Mouse (Mus musculus) midbrain, embryonic 16.5 days (tissue): ENCODE data around the gene 4931428F04Rik. TPM values are rescaled to one million over a fixed set of nuclear protein-coding genes. Genes with fewer than 3 reads are reported as not detected.
A peak's percentile ranks its signal among the peaks of the same experiment; 100 is the strongest.

Experiments
- ATAC-seq: fragments of 200-750 bp; cut with Nextera tagmentation; 2 replicates; pipeline ENCODE4 v1.8.0; 2017; ENCODE audit warnings: moderate TSS enrichment
- H3K27ac ChIP-seq: fragments of 300-500 bp; sonication (generic); 2 replicates; pipeline ENCODE4 v1.5.1; 2014; ENCODE audit warnings: mild to moderate bottlenecking, low read length, mixed read lengths
- H3K27me3 ChIP-seq: fragments of 300-500 bp; sonication (generic); 2 replicates; pipeline ENCODE4 v1.6.1; 2014; ENCODE audit warnings: low read depth, low read length, mixed read lengths; ENCODE audit not compliant: control insufficient read depth, insufficient read depth
- H3K36me3 ChIP-seq: fragments of 300-500 bp; sonication (generic); 2 replicates; pipeline ENCODE4 v1.6.1; 2014; ENCODE audit warnings: mild to moderate bottlenecking, low read length, moderate library complexity, mixed read lengths; ENCODE audit not compliant: control insufficient read depth, insufficient read depth
- H3K4me1 ChIP-seq: fragments of 300-500 bp; sonication (generic); 2 replicates; pipeline ENCODE4 v1.6.1; 2014; ENCODE audit warnings: mild to moderate bottlenecking, low read length, mixed read lengths; ENCODE audit not compliant: control insufficient read depth, insufficient read depth
- H3K4me2 ChIP-seq: fragments of 300-500 bp; sonication (generic); 2 replicates; pipeline ENCODE4 v1.6.1; 2014; ENCODE audit warnings: mild to moderate bottlenecking, low read length, mixed read lengths
- H3K4me3 ChIP-seq: fragments of 300-500 bp; sonication (generic); 2 replicates; pipeline ENCODE4 v1.5.1; 2014; ENCODE audit warnings: low read depth, mild to moderate bottlenecking, low read length, moderate library complexity, mixed read lengths
- H3K9ac ChIP-seq: fragments of 300-500 bp; sonication (generic); 2 replicates; pipeline ENCODE4 v1.6.1; 2014; ENCODE audit warnings: low read depth, low read length, mixed read lengths
- H3K9me3 ChIP-seq: fragments of 300-500 bp; sonication (generic); replicated peaks from 2 replicates; pipeline ENCODE4 v1.6.1; 2014; ENCODE audit warnings: mild to moderate bottlenecking, low read length, mixed read lengths; ENCODE audit not compliant: control insufficient read depth, poor library complexity, severe bottlenecking
- WGBS: fragments of 180-500 bp; shearing (Covaris S2); extraction: QIAGEN DNeasy Blood & Tissue Kit; methylation state at CpG from one replicate; pipeline ENCODE4 v1.1.7; 2014; 5-methylcytosine and 5-hydroxymethylcytosine counted together
- polyA plus RNA-seq: library from polyadenylated mRNA; unstranded; fragments of >200 nt; fragmentation: Nextera tagmentation; extraction: Ambion mirVana; gene quantifications from 2 replicates; pipeline ENCODE4 v1.2.1, GENCODE M21; 2015

The 4931428F04Rik gene
- polyA plus RNA-seq, 1 experiment from 2014 or later: 175 TPM

DNA sequence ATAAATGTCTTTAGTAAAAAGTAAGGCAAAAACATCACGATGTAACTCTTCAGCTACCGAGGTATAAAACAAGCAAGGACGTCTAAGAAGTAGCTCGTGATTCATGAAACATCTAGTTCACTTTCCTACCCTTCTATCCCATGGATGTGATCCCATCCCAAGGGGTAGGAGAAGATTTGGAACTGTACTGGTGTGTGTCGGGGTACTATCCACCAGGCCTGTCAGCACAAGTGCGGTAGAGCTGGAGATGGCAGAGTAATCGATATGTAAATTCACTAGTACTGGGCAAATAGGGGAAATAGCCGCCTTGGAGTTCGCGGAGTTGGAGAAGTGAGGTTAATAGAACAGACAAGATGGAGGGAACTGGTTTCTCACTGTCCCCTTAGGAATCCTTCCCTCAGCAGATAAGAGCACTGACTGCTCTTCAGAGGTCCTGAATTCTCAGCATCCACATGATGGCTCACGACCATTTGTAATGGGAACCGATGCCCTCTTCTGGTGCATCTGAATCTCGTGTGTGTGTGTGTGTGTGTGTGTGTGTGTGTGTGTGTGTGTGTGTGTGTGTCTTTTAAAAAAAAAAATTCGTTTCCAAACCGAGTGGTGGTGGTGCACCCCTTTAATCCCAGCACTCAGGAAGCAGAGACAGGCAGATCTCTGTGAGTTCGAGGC lies 26.3 kb downstream of the 4931428F04Rik start:
- no peak for ATAC-seq
- Histone ChIP-seq H3K27me3 (peaks cover 75% of the 10 kb centered on the region), H3K4me1 (peaks cover 13% of the 10 kb centered on the region; the same call in 1 of the 2 replicates), H3K4me2 (no peak overlapping the region; the same call in 1 of the 2 replicates), H3K36me3 (no peaks in the 10 kb centered on the region), H3K9me3 (no peaks in the 10 kb centered on the region), H3K4me3 (no peak overlapping the region; the same call in 1 of the 2 replicates), H3K27ac (no peak overlapping the region), H3K9ac (no peak overlapping the region)
- 39% methylated on average over 16 of the region's 16 CpGs for WGBS

DNA sequence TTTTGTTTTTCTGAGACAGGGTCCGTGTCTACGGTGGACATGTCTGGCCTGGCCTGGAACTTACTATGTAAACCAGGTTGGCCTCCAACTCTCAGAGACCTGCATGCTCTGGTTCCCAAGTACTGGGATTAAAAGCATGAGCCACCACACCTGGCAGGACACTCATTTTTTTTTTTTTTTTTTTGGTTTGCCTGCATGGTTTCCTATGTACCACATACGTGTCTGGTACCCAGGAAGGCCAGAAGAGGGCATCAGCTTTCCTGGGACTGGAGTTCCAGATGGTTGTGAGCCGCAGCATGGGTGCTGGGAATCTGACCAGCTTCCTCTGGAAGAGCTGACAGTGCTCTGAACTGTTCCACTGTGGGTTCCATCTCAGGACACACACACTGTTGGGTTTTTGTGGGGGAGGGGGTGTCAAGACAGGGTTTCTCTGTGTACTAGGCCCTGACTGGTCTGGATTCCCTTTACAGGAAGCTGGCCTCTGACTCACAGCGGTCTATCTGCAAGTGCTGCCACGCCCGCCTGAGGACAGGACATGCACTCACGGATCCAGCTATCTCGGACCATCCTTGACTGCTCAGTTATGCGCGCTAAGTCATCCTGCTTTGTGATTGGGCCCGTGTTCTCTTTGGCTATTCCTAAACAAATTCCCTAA lies 28.2 kb downstream of the 4931428F04Rik start:
- H3K9ac ChIP-seq: no peak overlapping the region
- H3K27me3 ChIP-seq: peaks cover 73% of the 10 kb centered on the region
- H3K4me1 ChIP-seq: peaks cover 8% of the 10 kb centered on the region; the same call in 1 of the 2 replicates
- no peak overlapping the region for H3K27ac ChIP-seq
- no peaks in the 10 kb centered on the region for H3K9me3 ChIP-seq
- H3K4me2 ChIP-seq: no peak overlapping the region
- WGBS: 88% methylated on average over 12 of the region's 12 CpGs
- ATAC-seq: no peak
- no peak overlapping the region for H3K4me3 ChIP-seq
- no peaks in the 10 kb centered on the region for H3K36me3 ChIP-seq

DNA sequence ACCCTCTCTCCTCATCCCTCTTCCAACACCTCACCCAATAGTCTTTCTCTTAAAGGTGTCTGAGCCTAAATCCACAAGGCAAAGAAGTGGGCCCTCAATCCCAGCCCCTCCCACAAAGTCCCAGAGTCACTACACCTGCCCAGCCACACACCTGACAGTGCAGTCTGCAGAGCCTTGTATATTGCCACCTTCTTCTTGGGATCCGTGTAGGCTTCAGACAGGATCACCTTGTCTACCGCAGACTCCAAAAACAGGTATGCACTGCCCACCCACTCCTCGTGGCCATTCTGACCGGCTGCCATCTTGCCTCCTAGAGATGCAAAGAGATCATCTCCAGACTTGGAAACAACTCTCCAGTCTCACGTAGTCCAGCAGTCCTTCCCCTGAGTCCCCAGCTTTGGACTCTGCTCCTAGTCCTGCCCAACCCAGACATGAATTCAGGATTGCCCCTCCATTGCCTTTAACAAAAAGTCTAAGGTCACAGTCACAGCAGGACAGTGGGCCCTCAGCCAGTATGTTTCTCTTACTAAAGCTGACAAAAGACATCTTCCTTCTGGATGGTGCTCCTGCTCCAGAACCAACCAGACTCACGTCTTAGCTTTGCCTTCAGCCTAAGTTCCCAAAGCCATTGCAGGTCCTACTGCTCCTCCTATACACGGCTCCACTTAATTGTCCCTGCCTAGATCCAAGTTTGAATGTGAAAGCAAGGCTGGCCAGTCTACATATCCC lies 29.1 kb downstream of the 4931428F04Rik start:
- no peak overlapping the region for H3K4me3 ChIP-seq
- H3K9ac ChIP-seq: no peak overlapping the region
- no peaks in the 10 kb centered on the region for H3K36me3 ChIP-seq
- ATAC-seq: no peak
- WGBS: 64% methylated on average over 7 of the region's 7 CpGs
- peaks cover 8% of the 10 kb centered on the region; the same call in 1 of the 2 replicates for H3K4me1 ChIP-seq
- H3K4me2 ChIP-seq: no peak overlapping the region
- H3K27ac ChIP-seq: no peak overlapping the region
- H3K27me3 ChIP-seq: peaks cover 73% of the 10 kb centered on the region
- no peaks in the 10 kb centered on the region for H3K9me3 ChIP-seq

DNA sequence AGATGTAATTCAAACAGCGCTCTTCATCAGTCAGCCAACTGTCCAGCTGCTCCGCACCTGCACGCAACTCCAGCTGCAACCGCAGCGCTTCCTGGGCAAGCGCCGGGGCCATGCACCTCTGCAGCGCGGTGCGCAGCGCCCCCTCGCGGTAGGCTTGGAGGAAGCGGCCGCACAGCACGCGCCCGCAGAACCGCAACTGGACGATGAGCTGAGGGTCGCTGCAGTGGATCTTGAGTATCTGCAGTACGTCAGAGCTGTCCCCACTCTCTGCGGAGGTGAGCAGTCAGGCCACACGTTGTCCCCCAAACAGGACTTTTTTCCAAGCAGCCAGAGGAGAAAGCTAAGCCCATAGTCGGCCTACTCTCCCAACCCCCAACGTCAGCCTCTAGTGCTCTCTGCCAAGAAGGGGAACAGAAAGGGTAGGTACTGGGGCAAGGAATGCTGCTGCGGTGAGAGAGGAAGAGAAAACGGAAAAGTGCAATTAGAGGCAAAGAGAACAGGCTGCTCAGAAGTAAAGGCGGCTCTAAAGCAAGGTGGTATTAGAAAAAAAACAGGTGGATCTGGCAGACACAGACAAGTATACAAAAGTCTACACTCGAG lies 29.8 kb downstream of the 4931428F04Rik start:
- H3K27ac ChIP-seq: no peak overlapping the region
- peak overlapping the region; percentile 47; the same call in 1 of the 2 replicates for H3K9ac ChIP-seq
- H3K4me1 ChIP-seq: peaks cover 9% of the 10 kb centered on the region
- 4% methylated on average over 30 of the region's 30 CpGs for WGBS
- H3K36me3 ChIP-seq: no peaks in the 10 kb centered on the region
- H3K27me3 ChIP-seq: peaks cover 66% of the 10 kb centered on the region
- H3K4me3 ChIP-seq: peak overlapping the region; percentile 36
- peak overlapping the region; percentile 68 for H3K4me2 ChIP-seq
- ATAC-seq: peak; percentile 54
- H3K9me3 ChIP-seq: no peaks in the 10 kb centered on the region

DNA sequence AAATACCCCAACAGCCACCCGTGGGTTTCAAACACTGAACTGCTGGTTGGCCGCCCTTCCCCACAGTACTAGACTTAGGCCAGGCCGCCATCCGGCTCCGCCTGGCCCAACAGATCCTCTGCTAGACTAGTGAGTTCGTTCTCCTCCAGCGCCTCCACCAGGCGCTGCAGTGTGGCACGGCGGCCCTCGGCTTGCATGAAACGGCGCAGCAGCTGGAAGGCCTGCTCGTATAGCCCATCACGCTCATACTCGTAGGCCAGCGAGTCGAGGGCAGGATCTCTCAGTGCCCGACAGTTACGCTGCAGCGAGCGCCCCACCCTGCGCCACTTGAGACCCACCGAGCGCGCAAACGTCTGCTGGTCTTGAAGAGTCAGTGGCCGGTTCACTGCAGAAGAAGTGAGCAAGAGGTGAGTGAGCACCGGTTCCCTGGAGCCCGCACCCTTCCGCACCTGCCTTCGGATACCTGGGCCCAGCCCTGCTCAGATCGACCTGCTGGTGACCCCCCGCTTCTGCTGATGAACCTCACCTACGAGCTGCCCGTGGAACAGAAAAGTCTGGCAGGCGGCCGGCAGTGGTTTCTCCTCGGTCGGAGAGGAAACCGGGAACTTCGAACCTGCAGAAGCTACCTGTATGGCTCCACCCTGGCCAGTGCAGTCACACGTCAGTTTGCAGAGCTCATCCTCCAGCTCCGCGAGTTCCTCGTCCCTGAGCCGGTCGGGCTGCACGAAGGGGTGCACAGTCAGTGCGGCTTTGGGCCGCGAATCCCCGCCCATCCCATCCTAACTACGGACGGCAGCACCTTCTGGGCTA lies 30.5 kb downstream of the 4931428F04Rik start:
- no peak overlapping the region for H3K27ac ChIP-seq
- H3K27me3 ChIP-seq: peaks cover 59% of the 10 kb centered on the region
- H3K9ac ChIP-seq: peak overlapping the region; percentile 47
- peak; percentile 21 for ATAC-seq
- peaks cover 11% of the 10 kb centered on the region for H3K4me1 ChIP-seq
- no peaks in the 10 kb centered on the region for H3K9me3 ChIP-seq
- H3K4me3 ChIP-seq: peak overlapping the region; percentile 36
- 2% methylated on average over 55 of the region's 55 CpGs for WGBS
- H3K4me2 ChIP-seq: peak overlapping the region; percentile 68
- H3K36me3 ChIP-seq: no peaks in the 10 kb centered on the region

DNA sequence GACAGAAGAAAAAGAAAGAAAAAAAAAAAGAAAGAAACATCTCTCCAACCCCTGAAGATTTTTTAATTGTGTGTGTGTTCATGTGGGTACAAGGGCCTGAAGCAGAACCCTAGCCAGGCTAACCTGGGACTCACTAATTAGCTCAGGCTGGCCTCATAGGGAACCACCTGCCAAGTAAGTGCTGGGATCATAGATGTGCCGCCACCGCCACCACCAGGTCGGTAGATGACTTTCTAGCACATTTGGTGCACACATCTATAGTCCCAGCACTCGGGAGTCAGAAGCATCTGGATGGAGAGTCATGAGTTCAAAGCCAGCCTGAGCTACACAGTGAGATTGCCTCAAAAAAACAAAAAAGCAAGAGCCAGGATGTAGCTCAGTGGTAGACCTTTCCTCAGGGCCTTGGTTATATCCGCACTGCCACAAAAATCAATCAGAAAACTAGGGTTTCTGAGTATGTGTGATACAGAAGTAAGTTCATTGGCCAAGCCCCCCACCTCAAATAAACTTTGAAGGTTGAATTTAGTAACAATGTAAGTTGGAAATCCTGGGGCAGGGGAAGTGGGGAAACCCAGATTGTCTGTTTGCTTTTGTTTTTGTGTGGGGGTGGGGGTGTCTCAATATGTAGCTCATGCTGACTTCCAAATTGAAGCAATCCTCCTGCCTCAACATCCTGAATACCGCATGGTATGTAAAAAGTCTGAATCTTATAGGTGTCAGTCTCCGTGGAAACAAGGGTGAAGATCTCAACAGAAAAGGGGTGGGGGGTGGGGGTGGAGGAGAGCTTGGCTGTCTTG lies 32.1 kb downstream of the 4931428F04Rik start:
- whole genome bisulfite sequencing: 67% methylated on average over 7 of the region's 7 CpGs
- Histone ChIP-seq H3K4me3 (no peak overlapping the region), H3K4me2 (no peak overlapping the region), H3K36me3 (no peaks in the 10 kb centered on the region), H3K27ac (no peak overlapping the region), H3K9me3 (no peaks in the 10 kb centered on the region), H3K27me3 (peaks cover 50% of the 10 kb centered on the region), H3K4me1 (peaks cover 15% of the 10 kb centered on the region), H3K9ac (no peak overlapping the region)
- ATAC-seq: no peak

DNA sequence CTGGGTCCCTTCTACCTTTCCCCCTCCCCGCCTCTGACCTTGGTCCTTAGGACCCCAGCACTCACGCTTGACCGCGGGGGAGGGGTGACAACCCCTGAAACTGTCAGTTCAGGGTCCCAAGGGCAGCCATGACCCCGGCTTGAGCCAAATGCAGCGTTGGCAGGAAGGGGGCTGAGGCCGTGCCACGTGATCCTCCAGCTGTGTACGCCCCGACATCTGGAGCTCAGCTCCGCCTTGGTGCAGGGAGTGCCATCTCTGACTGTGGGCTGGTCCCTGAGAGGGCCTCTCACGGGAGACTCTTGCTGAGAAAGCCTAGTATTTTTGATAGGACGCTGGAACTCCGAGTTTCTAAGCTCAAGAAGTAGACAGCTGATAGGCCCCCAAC lies 34.7 kb downstream of the 4931428F04Rik start, which contains the start of gene B3gnt9:
Gene B3gnt9, minus strand, starts transcription at position 188 of the 385 bp plus-strand sequence.
- ATAC-seq: peak; percentile 19; the same call in 1 of the 2 replicates
- peak within 1 kb of the TSS; percentile 56 for H3K27ac ChIP-seq
- WGBS: 3% methylated on average over 14 of the region's 14 CpGs

More for the DNA sequence above, 34.7 kb downstream of the 4931428F04Rik start, which contains the start of gene B3gnt9:
- Histone ChIP-seq H3K4me1 (peaks cover 15% of the 10 kb centered on the region), H3K9me3 (no peaks in the 10 kb centered on the region), H3K9ac (peak within 1 kb of the TSS; percentile 86), H3K4me3 (peak within 1 kb of the TSS; percentile 60), H3K27me3 (peaks cover 35% of the 10 kb centered on the region), H3K4me2 (peak within 1 kb of the TSS; percentile 93), H3K36me3 (peaks cover 17% of the 10 kb centered on the region)
